ENCODE assay signal across 4 mouse cellular contexts in the genomic region with DNA sequence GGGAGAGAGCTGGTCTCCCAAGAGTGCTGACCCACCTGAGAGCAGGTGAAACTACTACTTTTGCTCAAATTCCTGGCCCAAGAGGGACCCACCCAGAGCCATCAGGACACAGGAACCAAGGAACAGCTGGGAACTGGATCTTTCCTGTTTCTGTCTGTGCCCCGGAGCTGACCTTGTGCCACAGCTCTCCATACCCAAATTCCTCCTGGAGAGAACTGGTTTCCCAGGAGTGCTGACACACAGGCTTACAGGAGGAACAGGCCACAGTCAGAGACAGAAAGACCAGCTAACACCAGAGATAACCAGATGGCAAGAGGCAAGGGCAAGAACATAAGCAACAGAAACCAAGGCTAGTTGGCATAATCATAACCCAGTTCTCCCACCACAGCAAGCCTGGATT. TPM values are rescaled to one million over a fixed set of nuclear protein-coding genes. Genes with fewer than 3 reads are reported as not detected.
DNase-seq lines count a peak whose midpoint lies in the region.
"Not testable (repeated sequence)": the region's sequence is repeated elsewhere in the genome, so short reads cannot be mapped to it uniquely, and the experiment has no call there.

No protein-coding gene starts in this region.

- DNase-seq in ES-CJ7 (ENCODE audit: low read depth, low spot score) (peak; percentile 37), R1 (ENCODE audit: low read depth, low spot score) (peak; percentile 30), ZHBTc4 (ENCODE audit: low read depth, low spot score) (peak; percentile 62)
- DNase-seq in heart, embryonic 10.5 days (ENCODE audit: low spot score) = peak; percentile 66

- peaks cover 12% of the 10 kb centered on the region; the same call in 1 of the 2 replicates for H3K9me3 ChIP-seq in heart, embryonic 10.5 days

- H3K4me1 ChIP-seq in heart, embryonic 10.5 days = not testable (repeated sequence)

- H3K27ac ChIP-seq in heart, embryonic 10.5 days = not testable (repeated sequence)

- H3K4me3 ChIP-seq in heart, embryonic 10.5 days = not testable (repeated sequence)

- not testable (repeated sequence) for H3K36me3 ChIP-seq in heart, embryonic 10.5 days

- not testable (repeated sequence) for H3K27me3 ChIP-seq in heart, embryonic 10.5 days (ENCODE audit: insufficient read depth, poor library complexity, severe bottlenecking)

- WGBS in heart, embryonic 10.5 days = 86% methylated on average over 1 of the region's 1 CpGs

RNA-seq across cellular contexts. Expression of a gene that starts 31.4 kb away (rescaled TPM):
- polyA plus RNA-seq in heart, embryonic 10.5 days (2016; fragmentation: Nextera tagmentation; extraction: Ambion mirVana) = 19.9 and 26.9 TPM in 2 replicates
